Mouse (Mus musculus): Measurements from ENCODE around the gene Slc1a4.
A peak's percentile ranks its signal among the peaks of the same experiment; 100 is the strongest.

Slc1a4 gene

GRCm38 (mm10) chr11:20325073-20325694, 7.3 kb downstream of the Slc1a4 start:
- DNase-seq (ENCODE audit: low read depth, low spot score) = no peak

DNA sequence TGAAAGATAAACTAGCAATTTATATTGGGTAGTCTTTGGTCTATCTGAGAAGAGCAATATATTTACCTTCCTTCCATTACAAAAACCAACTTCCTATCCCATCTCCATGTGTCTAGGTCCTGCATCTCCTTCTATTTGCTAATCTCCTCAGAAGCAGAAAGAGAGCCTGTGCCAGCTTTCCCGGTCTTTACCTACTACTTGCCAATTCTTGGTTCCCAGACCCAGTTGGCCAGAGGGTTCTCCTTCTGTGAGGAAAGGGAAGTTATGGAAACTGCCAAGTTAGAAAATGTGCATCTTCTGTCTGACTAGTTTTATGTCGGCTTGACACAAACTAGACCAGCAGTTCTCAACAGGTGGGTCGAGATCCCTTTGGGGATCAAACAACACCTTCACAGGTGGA, 8.5 kb downstream of the Slc1a4 start:
- no peak for DNase-seq (ENCODE audit: low read depth, low spot score)

- DNase-seq (ENCODE audit: low read depth, low spot score) = no peak
Measured at GRCm38 (mm10) chr11:20322366-20322765, 10.1 kb downstream of the Slc1a4 start.

DNA sequence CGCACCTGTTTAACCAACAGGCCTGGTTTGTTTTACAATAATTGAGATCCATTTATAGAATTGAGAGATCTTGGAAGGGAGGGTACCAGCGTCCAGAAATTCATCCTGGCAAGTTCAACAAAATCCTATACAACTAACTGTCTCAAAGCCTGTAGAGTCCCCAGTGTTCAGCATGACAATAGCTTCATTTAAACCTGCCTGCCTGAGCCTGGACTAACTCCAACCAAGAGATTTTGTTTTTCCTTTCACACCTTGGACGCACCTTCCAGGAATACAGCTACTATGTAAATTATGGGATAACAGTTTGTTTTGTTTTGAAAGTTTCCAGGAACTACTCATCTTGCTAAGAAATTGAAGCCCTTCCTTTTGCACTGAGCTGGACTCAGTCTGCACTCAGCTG, 11.9 kb downstream of the Slc1a4 start:
- DNase-seq (ENCODE audit: low read depth, low spot score) = no peak

GRCm38 (mm10) chr11:20318659-20319454, 13.7 kb downstream of the Slc1a4 start:
- peak; percentile 27 for DNase-seq (ENCODE audit: low read depth, low spot score)

- no peak for DNase-seq (ENCODE audit: low read depth, low spot score)
Measured at GRCm38 (mm10) chr11:20313576-20313975, 18.9 kb downstream of the Slc1a4 start.

DNA sequence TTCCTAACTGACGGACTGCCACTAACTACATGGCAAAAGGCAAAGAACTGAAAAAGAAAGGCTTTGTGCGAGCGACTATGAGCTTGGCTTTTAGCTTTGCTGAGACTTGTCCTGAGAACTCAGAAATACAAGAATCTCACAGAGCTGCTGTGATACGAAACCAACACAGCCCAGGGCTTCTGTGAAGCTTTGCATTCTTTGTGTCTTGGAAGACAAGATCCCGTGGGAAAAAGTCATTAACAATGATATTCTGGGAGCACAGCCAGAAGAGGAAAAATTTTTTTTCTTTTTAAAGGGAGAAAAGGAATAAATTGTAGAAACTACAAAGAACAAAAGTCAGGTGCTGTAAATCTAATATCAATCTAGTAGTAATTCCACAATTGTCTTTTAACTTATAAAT, 23.5 kb downstream of the Slc1a4 start:
- DNase-seq (ENCODE audit: low read depth, low spot score) = no peak

DNA sequence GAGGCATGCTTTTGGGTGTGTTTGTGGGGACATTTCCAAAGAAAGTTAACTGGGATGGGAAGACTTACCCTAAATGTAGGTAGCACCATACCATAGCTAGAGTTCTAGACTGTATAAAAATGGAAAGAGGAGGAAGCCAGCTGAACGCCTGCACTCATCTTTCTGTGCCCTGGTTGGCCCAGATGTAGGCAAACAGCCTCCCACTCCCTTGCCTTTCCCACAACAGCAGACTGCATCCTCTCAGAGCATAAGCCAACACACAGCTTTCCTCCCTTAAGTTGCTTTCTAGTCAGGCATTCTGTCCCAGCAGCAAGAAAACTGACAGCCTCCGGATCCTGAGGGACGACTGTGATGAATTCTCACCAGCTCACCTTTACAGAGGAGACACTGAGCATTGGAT, 25.1 kb downstream of the Slc1a4 start:
- DNase-seq (ENCODE audit: low read depth, low spot score) = no peak

DNA sequence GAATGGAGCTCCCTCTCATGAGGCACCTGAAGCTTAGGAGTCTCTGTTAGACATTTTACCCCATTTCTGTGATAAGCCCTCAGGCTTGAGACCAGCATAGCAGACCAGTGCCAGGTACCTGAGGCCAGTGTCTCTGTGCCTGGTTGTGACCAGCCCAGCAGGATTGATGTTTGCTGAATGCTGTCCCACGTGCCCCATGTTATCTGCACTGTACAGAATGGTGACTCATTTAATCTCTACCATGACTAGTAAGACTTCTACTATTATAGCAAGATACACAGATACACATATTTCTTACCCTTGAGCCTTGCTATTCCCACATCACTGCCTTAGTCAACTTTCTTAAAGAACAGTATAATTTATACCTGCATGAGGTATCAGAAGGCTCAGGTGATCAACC, 26.9 kb downstream of the Slc1a4 start:
- no peak for DNase-seq (ENCODE audit: low read depth, low spot score)

GRCm38 (mm10) chr11:20304341-20304740, 28.2 kb downstream of the Slc1a4 start:
- peak; percentile 13 for DNase-seq (ENCODE audit: low read depth, low spot score)

- no peak for DNase-seq (ENCODE audit: low read depth, low spot score)
Measured at GRCm38 (mm10) chr11:20301332-20301731, 31.2 kb downstream of the Slc1a4 start.

DNA sequence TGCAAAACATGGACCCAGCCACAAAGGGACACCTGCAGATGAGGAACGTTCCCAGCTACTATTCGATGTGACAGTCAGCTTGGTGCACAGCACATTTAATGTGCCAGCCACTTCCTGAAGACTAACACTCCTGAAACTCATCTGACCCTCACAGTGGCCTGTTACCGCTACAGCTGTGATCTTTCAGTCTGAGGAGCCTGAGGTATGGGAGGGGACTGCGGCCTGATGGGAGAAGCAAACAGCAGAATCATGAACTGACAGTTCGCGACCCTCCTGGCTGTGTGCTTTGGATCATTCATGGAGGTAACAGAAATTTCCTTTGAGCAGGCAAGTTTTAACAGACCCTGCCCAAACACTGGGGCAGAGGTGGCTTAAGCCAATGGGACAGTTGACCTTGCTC, 31.7 kb downstream of the Slc1a4 start:
- no peak for DNase-seq (ENCODE audit: low read depth, low spot score)

DNA sequence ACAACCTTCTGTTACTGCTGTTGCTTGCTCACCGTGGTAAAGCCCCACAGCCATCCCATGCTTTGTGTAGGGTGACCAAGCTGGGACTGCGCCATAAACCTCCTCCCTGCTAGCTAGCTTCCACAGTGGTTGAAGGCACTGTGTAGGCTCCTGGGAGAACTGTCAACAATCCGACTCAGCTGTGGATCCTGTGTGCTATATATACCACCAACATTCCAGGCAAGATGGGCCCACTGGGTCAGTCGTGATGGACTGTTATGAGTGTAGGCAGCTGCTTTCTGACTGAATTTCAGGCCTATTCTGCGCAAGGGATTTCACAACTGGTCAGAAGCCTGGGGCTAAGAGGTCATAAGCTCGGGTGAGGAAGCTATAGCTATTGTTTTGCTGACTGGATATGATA, 32.6 kb downstream of the Slc1a4 start:
- no peak for DNase-seq (ENCODE audit: low read depth, low spot score)

DNA sequence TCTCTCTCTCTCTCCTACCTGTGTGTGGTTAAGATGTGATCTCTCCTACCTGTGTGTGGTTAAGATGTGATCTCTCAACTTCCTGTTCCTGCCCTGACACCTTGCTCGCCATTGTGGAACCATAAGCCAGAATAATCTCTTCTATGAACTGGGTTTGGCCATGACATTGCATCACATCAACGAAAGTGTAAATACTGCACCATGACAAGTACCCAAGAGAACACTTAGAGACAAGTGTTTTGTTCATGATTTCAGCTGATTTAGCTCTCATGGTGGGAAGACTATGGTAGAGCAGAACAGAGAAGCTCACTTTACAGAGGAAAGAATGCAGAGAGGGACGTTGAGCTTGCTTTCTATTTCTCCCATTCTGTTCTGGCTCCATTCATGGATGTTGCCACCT, 48.0 kb downstream of the Slc1a4 start:
- no peak for DNase-seq (ENCODE audit: low read depth, low spot score)

GRCm38 (mm10) chr11:20282601-20283219, 49.8 kb downstream of the Slc1a4 start:
- no peak for DNase-seq (ENCODE audit: low read depth, low spot score)

DNA sequence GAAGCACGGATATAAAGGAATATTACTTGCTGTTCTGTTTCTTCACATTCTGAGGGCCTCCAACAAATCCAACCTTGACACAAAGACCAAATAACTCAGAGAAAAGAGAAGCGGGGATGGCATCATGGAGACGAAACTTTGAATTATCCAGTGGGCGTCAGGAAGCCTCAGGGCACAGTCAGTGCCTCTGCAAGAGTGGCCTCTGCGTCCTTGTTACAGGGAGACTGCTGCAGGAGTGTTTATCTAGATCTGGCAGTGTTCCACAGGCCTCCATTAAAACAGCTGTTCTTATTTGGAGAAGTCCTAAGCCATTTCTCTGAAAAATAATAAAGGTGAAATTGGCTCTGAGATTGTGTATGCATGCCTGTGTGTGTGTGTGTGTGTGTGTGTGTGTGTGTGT, 51.5 kb downstream of the Slc1a4 start:
- no peak for DNase-seq (ENCODE audit: low read depth, low spot score)

GRCm38 (mm10) chr11:20278702-20279101, 53.8 kb downstream of the Slc1a4 start:
- no peak for DNase-seq (ENCODE audit: low read depth, low spot score)

- no peak for DNase-seq (ENCODE audit: low read depth, low spot score)
Measured at GRCm38 (mm10) chr11:20277106-20277505, 55.4 kb downstream of the Slc1a4 start.

DNA sequence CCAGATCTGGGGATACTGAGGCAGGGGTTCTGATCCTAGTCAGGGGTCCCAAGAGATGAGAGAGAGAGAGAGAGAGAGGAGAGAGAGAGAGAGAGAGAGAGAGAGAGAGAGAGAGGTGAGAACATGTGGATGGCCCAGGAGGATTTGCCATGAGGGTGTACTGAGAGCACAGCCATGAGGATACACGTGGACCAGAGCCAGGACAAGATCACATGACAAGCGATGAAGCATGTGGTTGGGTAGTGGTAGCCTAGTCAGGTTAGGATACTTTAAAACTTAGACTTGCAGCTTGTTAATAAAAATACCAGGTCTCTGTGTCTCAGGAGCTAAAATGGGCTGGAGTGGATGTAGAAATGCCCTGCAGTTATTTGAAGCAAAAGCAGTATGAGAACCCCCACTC, 56.5 kb downstream of the Slc1a4 start:
- DNase-seq (ENCODE audit: low read depth, low spot score) = no peak

DNA sequence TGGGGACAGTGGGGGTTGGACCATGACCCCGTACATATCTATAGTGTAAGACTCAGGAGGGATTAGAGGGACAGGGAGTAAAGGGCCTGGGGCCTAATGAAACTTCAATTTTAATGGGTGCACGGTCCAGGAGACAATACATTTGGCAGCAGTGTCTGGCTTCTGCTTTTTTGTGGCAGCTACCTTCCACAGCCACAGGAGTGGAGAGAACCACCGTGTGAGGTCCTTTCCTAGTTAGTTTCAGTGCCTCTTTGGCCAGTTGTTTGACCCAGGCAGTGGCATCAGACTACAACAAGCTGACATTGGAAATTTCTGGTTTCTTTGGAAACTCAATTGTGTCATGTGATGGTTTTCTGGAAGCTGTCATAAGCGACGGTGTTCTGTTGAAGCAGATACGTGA, 62.6 kb downstream of the Slc1a4 start:
- DNase-seq (ENCODE audit: low read depth, low spot score) = no peak

DNA sequence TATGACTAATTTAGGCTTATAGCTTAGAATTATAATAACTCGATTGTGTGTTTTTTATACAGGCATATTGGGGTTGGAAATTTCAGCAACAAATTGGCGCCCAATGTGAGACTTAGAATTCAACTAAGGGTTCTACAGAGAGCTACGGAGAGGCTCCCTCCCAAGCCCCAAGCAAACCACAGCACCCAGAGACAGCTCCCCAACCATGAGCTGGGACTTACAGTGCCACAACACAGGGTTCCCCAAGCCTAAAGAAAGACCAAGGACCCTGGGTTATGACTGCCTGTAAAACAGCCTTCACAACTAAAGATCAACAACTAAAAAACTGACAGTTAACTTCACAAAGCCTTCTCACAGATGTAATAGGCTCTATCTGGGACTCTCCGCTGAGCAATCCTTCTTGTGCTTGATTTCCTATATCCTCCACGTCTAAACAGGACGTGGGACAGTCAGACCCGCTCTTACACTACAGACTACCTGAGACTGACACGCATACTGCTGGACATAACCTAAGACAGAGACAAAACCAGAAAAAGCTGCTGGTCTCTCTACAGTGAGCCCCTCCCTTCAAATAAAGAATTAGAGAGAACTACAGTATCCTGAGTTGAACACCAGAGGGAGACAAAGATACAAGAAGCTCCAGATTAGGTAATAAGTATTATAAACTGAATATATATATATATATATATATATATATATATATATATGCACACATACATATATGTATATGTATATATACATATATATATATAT, 69.7 kb downstream of the Slc1a4 start:
- DNase-seq (ENCODE audit: low read depth, low spot score) = no peak

DNA sequence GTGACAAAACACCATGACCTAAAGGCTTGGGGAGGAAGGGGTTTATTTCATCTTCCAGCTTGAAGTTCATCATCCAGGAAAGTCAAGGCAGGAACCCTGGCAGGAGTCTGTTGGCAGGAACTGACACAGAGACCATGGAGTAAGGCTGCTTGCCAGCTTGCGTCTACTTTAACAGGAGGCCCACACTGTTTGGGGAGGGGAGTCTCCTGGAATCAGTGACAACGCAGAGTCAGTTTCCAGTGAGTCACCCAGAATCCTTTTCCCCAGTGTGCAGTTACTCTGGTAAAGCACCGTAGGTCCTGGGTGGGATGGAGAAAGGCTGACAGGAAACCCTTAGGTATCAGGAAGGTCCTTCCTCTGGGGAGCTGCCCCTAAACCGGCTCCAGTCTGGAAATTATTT, 77.7 kb downstream of the Slc1a4 start:
- no peak for DNase-seq (ENCODE audit: low read depth, low spot score)
